Mouse (Mus musculus) hindbrain, embryonic 16.5 days (tissue): ENCODE measurements at regions not wholly inside any gene's neighbourhood (a gene's known extent, or its start where the extent isn't known, plus 50 kb on each side); places are given as distances from the start of the nearest gene placed in this dataset.
A peak's percentile ranks its signal among the peaks of the same experiment; 100 is the strongest.
"Not testable (repeated sequence)": the region's sequence is repeated elsewhere in the genome, so short reads cannot be mapped to it uniquely, and the experiment has no call there.

Source experiments
- ATAC-seq: fragments of 200-750 bp; cut with Nextera tagmentation; 2 replicates; pipeline ENCODE4 v1.8.0; 2017; ENCODE audit warnings: moderate TSS enrichment, moderate library complexity
- H3K27ac ChIP-seq: fragments of 300-500 bp; sonication (generic); 2 replicates; pipeline ENCODE4 v1.5.1; 2014; ENCODE audit warnings: low read depth, mild to moderate bottlenecking, control low read depth, low read length, moderate library complexity
- H3K27me3 ChIP-seq: fragments of 300-500 bp; sonication (generic); replicated peaks from 2 replicates; pipeline ENCODE4 v1.6.1; 2014; ENCODE audit warnings: low read length; ENCODE audit not compliant: control insufficient read depth, insufficient read depth
- H3K36me3 ChIP-seq: fragments of 300-500 bp; sonication (generic); 2 replicates; pipeline ENCODE4 v1.6.1; 2014; ENCODE audit warnings: mild to moderate bottlenecking, low read length, moderate library complexity, mixed read lengths; ENCODE audit not compliant: control insufficient read depth, insufficient read depth
- H3K4me1 ChIP-seq: fragments of 300-500 bp; sonication (generic); 2 replicates; pipeline ENCODE4 v1.6.1; 2014; ENCODE audit warnings: low read depth, low read length; ENCODE audit not compliant: control insufficient read depth, insufficient read depth
- H3K4me2 ChIP-seq: fragments of 300-500 bp; sonication (generic); 2 replicates; pipeline ENCODE4 v1.6.1; 2014; ENCODE audit warnings: mild to moderate bottlenecking, low read length, control low read depth, moderate library complexity
- H3K4me3 ChIP-seq: fragments of 300-500 bp; sonication (generic); 2 replicates; pipeline ENCODE4 v1.5.1; 2014; ENCODE audit warnings: mild to moderate bottlenecking, low read length, control low read depth, moderate library complexity
- H3K9ac ChIP-seq: fragments of 300-500 bp; sonication (generic); 2 replicates; pipeline ENCODE4 v1.6.1; 2014; ENCODE audit warnings: low read depth, mild to moderate bottlenecking, control low read depth, low read length, moderate library complexity
- H3K9me3 ChIP-seq: fragments of 300-500 bp; sonication (generic); 2 replicates; pipeline ENCODE4 v1.6.1; 2014; ENCODE audit warnings: mild to moderate bottlenecking, low read length, moderate library complexity; ENCODE audit not compliant: control insufficient read depth
- WGBS: fragments of 180-500 bp; shearing (Covaris S2); extraction: QIAGEN DNeasy Blood & Tissue Kit; methylation state at CpG from one replicate; pipeline ENCODE4 v1.1.7; 2014; 5-methylcytosine and 5-hydroxymethylcytosine counted together

- not testable (repeated sequence) for H3K9me3 ChIP-seq, H3K9ac ChIP-seq, H3K4me2 ChIP-seq, H3K27me3 ChIP-seq, H3K27ac ChIP-seq, H3K4me3 ChIP-seq, H3K36me3 ChIP-seq, H3K4me1 ChIP-seq
- 0 out of 2 replicates have a peak, but pooled peaks have one; percentile 19 for ATAC-seq
- WGBS = 31% methylated on average over 4 of the region's 5 CpGs
These were observed 111.5 kb downstream of the Tcp10c start for GRCm38 (mm10) chr17:13465822-13466221.

DNA sequence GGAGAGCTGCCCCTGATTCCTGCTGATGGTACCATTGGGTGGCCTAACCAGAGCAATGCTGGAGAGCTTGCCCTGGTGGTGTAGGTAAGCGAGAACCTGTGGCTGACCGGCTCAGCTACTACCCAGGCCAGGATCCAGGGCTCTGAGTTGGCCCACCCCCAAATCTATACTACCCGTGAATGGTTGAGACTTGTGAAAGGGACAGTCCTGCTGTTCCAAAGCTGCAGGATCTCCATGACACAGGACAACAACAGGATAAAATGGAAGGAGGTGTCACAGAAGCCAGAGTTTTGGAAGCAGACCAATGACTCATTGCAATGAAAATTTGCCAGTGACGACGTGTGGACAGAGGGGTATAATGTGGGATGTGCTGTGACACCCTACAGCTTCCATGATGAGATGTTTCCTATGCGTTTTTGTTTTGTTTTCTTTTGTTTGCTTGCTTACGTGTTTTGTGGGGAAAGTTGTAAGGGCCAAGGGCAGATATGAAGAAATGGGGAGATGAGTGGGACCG lies 115.6 kb downstream of the Tcp10c start:
- H3K27ac ChIP-seq, H3K4me2 ChIP-seq, H3K9me3 ChIP-seq, H3K36me3 ChIP-seq, H3K9ac ChIP-seq, H3K4me1 ChIP-seq, H3K4me3 ChIP-seq, ATAC-seq, H3K27me3 ChIP-seq: not testable (repeated sequence)
- 72% methylated on average over 8 of the region's 8 CpGs for WGBS

- Histone ChIP-seq H3K9me3 (no peaks in the 10 kb centered on the region), H3K4me2 (peak overlapping the region; percentile 11; the same call in 1 of the 2 replicates), H3K27ac (no peak overlapping the region), H3K27me3 (no peaks in the 10 kb centered on the region), H3K4me3 (no peak overlapping the region), H3K4me1 (peaks cover 3% of the 10 kb centered on the region; the same call in 1 of the 2 replicates), H3K9ac (no peak overlapping the region), H3K36me3 (no peaks in the 10 kb centered on the region)
- peak; percentile 82 for ATAC-seq
- 11% methylated on average over 7 of the region's 7 CpGs for WGBS
These were observed 118.2 kb downstream of the Tcp10c start for GRCm38 (mm10) chr17:13472460-13473062.

GRCm38 (mm10) chr17:13474310-13475094 lies 120.1 kb downstream of the Tcp10c start:
- ATAC-seq = no peak
- no peak overlapping the region for H3K4me3 ChIP-seq
- H3K9me3 ChIP-seq = no peaks in the 10 kb centered on the region
- no peaks in the 10 kb centered on the region for H3K36me3 ChIP-seq
- no peak overlapping the region for H3K27ac ChIP-seq
- no peak overlapping the region for H3K4me2 ChIP-seq
- peaks cover 10% of the 10 kb centered on the region for H3K4me1 ChIP-seq
- H3K27me3 ChIP-seq = no peaks in the 10 kb centered on the region
- WGBS = 72% methylated on average over 14 of the region's 14 CpGs
- no peak overlapping the region for H3K9ac ChIP-seq

- peak; percentile 74 for ATAC-seq
- Histone ChIP-seq H3K9me3 (no peaks in the 10 kb centered on the region), H3K4me1 (peaks cover 13% of the 10 kb centered on the region), H3K4me2 (peak overlapping the region; percentile 23; the same call in 1 of the 2 replicates), H3K27ac (peak overlapping the region; percentile 63), H3K36me3 (no peaks in the 10 kb centered on the region), H3K4me3 (no peak overlapping the region), H3K9ac (peak overlapping the region; percentile 57), H3K27me3 (no peaks in the 10 kb centered on the region)
- 18% methylated on average over 5 of the region's 5 CpGs for WGBS
These were observed 124.6 kb downstream of the Tcp10c start for GRCm38 (mm10) chr17:13478866-13479571.

DNA sequence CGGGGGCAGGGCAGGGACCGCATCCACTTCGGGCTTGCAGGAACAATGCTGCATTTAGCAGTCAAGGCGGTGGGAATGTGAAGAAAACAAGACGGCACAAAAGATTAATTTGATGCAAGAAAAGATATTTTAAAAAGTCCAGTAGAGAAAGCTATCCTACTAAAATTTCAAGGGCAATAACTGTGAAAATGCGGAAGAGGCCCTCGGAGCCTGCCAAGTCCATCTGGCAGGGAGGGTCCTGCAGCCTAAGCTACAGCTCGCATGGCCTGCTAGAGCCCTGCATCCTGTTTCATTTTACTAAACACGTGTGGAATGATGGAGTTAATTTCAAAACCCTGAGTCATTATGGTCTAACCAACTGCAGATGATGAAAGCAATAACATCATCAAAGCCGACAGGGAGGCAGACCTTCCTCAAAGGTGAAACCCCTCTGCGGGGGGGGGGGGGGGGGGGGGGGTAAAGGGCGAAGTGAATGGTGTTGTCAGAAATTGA lies 125.2 kb downstream of the Tcp10c start:
- 11% methylated on average over 12 of the region's 12 CpGs for WGBS

GRCm38 (mm10) chr17:13481445-13482085 lies 127.2 kb downstream of the Tcp10c start:
- Histone ChIP-seq H3K9me3 (no peaks in the 10 kb centered on the region), H3K36me3 (no peaks in the 10 kb centered on the region), H3K27me3 (no peaks in the 10 kb centered on the region), H3K4me1 (peaks cover 13% of the 10 kb centered on the region), H3K4me3 (no peak overlapping the region), H3K4me2 (no peak overlapping the region), H3K27ac (no peak overlapping the region), H3K9ac (no peak overlapping the region)
- 65% methylated on average over 7 of the region's 7 CpGs for WGBS
- peak; percentile 44 for ATAC-seq

More for the DNA sequence above, 125.2 kb downstream of the Tcp10c start:
- no peaks in the 10 kb centered on the region for H3K36me3 ChIP-seq
- peaks cover 13% of the 10 kb centered on the region for H3K4me1 ChIP-seq
- ATAC-seq = peak; percentile 60
- peak overlapping the region; percentile 63 for H3K27ac ChIP-seq
- H3K9ac ChIP-seq = peak overlapping the region; percentile 57
- no peaks in the 10 kb centered on the region for H3K27me3 ChIP-seq
- H3K4me3 ChIP-seq = no peak overlapping the region
- H3K4me2 ChIP-seq = peak overlapping the region; percentile 23; the same call in 1 of the 2 replicates
- no peaks in the 10 kb centered on the region for H3K9me3 ChIP-seq

DNA sequence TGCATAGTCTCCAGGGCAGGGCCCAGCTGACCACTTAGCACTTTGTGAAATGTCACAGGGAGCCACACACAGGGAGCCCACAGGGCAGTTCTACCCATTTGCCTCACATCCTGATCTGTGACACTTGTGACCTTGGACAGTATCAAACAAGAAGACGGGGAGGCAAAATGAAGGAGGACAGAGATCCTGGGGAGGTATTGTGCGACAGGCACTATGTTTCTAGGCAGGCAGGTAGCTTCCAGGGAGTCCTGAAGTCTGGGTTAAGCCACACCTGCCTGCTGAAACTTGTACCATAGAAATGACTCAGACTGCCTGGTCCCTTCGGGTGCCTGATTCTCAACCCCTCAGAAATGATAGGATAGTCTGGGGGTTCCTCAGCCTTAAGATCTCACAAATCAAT lies 127.8 kb downstream of the Tcp10c start:
- no peaks in the 10 kb centered on the region for H3K9me3 ChIP-seq
- no peak overlapping the region for H3K4me2 ChIP-seq
- H3K4me3 ChIP-seq = no peak overlapping the region
- H3K27me3 ChIP-seq = no peaks in the 10 kb centered on the region
- WGBS = 97% methylated on average over 3 of the region's 3 CpGs
- H3K4me1 ChIP-seq = peaks cover 13% of the 10 kb centered on the region
- H3K36me3 ChIP-seq = no peaks in the 10 kb centered on the region
- H3K9ac ChIP-seq = no peak overlapping the region
- no peak for ATAC-seq
- H3K27ac ChIP-seq = no peak overlapping the region
